Mouse (Mus musculus): ENCODE measurements around the gene Pola2. TPM values are rescaled to one million over a fixed set of nuclear protein-coding genes. Genes with fewer than 3 reads are reported as not detected.
A peak's percentile ranks its signal among the peaks of the same experiment; 100 is the strongest.

Pola2 gene
- total RNA-seq, 2 experiments from 2014 or later, result 10.9 to 13.2 TPM

GRCm38 (mm10) chr19:5942581-5942980 lies 21.4 kb downstream of the Pola2 start:
- intact Hi-C loops (cut with DNase I; ENCODE audit: low total_unique reads), result no loop called here
- DNase-seq, result peak; percentile 59

- peak; percentile 57 for DNase-seq
- intact Hi-C loops (cut with DNase I; ENCODE audit: low total_unique reads), result no loop called here
These were observed 23.3 kb downstream of the Pola2 start for GRCm38 (mm10) chr19:5940656-5941055.

- DNase-seq, result peak; percentile 90
- intact Hi-C loops (cut with DNase I; ENCODE audit: low total_unique reads), result no loop called here
These were observed 23.8 kb downstream of the Pola2 start for GRCm38 (mm10) chr19:5940173-5940572.

GRCm38 (mm10) chr19:5939715-5940114 lies 24.3 kb downstream of the Pola2 start:
- intact Hi-C loops (cut with DNase I; ENCODE audit: low total_unique reads), result no loop called here
- DNase-seq, result no peak

- DNase-seq, result no peak
- intact Hi-C loops (cut with DNase I; ENCODE audit: low total_unique reads), result no loop called here
These were observed 25.5 kb downstream of the Pola2 start for GRCm38 (mm10) chr19:5938516-5938915.

GRCm38 (mm10) chr19:5937836-5938406 lies 26.1 kb downstream of the Pola2 start:
- DNase-seq, result no peak
- intact Hi-C loops (cut with DNase I; ENCODE audit: low total_unique reads), result no loop called here

- no peak for DNase-seq
- intact Hi-C loops (cut with DNase I; ENCODE audit: low total_unique reads), result no loop called here
These were observed 26.7 kb downstream of the Pola2 start for GRCm38 (mm10) chr19:5937095-5937835.

GRCm38 (mm10) chr19:5935691-5936090 lies 28.3 kb downstream of the Pola2 start:
- peak; percentile 58 for DNase-seq
- intact Hi-C loops (cut with DNase I; ENCODE audit: low total_unique reads), result no loop called here

- intact Hi-C loops (cut with DNase I; ENCODE audit: low total_unique reads), result no loop called here
- peak; percentile 80 for DNase-seq
These were observed 28.7 kb downstream of the Pola2 start for GRCm38 (mm10) chr19:5935266-5935665.

GRCm38 (mm10) chr19:5929634-5930596 lies 34.1 kb downstream of the Pola2 start:
- intact Hi-C loops (cut with DNase I; ENCODE audit: low total_unique reads), result no loop called here
- peak; percentile 71 for DNase-seq

- DNase-seq, result no peak
- intact Hi-C loops (cut with DNase I; ENCODE audit: low total_unique reads), result no loop called here
These were observed 35.5 kb downstream of the Pola2 start for GRCm38 (mm10) chr19:5928546-5928945.

- DNase-seq, result no peak
- intact Hi-C loops (cut with DNase I; ENCODE audit: low total_unique reads), result no loop called here
These were observed 35.9 kb downstream of the Pola2 start for GRCm38 (mm10) chr19:5928104-5928503.

GRCm38 (mm10) chr19:5927532-5927931 lies 36.5 kb downstream of the Pola2 start:
- intact Hi-C loops (cut with DNase I; ENCODE audit: low total_unique reads), result no loop called here
- no peak for DNase-seq

GRCm38 (mm10) chr19:5927026-5927425 lies 37.0 kb downstream of the Pola2 start:
- DNase-seq, result no peak
- intact Hi-C loops (cut with DNase I; ENCODE audit: low total_unique reads), result no loop called here

- intact Hi-C loops (cut with DNase I; ENCODE audit: low total_unique reads), result no loop called here
- no peak for DNase-seq
These were observed 38.6 kb downstream of the Pola2 start for GRCm38 (mm10) chr19:5925311-5925855.

GRCm38 (mm10) chr19:5924713-5925093 lies 39.3 kb downstream of the Pola2 start, which contains the start of gene Cdc42ep2:
Cdc42ep2 (minus strand) TSS chr19:5924816.
- DNase-seq, result peak; percentile 99
- intact Hi-C loops (cut with DNase I; ENCODE audit: low total_unique reads), result no loop called here

- intact Hi-C loops (cut with DNase I; ENCODE audit: low total_unique reads), result loop anchor here (2.0 kb wide), 1 partner anchor 33 kb away; no protein-coding TSS in a partner anchor
These were observed 39.9 kb downstream of the Pola2 start for GRCm38 (mm10) chr19:5923990-5924712.

GRCm38 (mm10) chr19:5922963-5923362 lies 41.0 kb downstream of the Pola2 start:
- intact Hi-C loops (cut with DNase I; ENCODE audit: low total_unique reads), result loop anchor here (2.0 kb wide), 1 partner anchor 34 kb away; no protein-coding TSS in a partner anchor
- no peak for DNase-seq

More at GRCm38 (mm10) chr19:5923990-5924712, 39.9 kb downstream of the Pola2 start:
- DNase-seq, result peak; percentile 95
